Mouse (Mus musculus) hindbrain, embryonic 14.5 days (tissue): ENCODE measurements at regions not wholly inside any gene's neighbourhood (a gene's known extent, or its start where the extent isn't known, plus 50 kb on each side); places are given as distances from the start of the nearest gene placed in this dataset.
A peak's percentile ranks its signal among the peaks of the same experiment; 100 is the strongest.

Experiments used
- ATAC-seq: fragments of 200-750 bp; cut with Nextera tagmentation; 2 replicates; pipeline ENCODE4 v1.8.0; 2017; ENCODE audit warnings: moderate number of reproducible peaks, mild to moderate bottlenecking, moderate TSS enrichment, moderate library complexity; ENCODE audit not compliant: low FRiP score
- DNase-seq: peaks from one replicate; pipeline ENCODE4 v3.0.0-alpha.2; 2015; ENCODE audit warnings: low spot score
- H3K27ac ChIP-seq: fragments of 300-500 bp; sonication (generic); 2 replicates; pipeline ENCODE4 v1.5.1; 2014; ENCODE audit warnings: mild to moderate bottlenecking, moderate library complexity
- H3K27me3 ChIP-seq: fragments of 300-500 bp; sonication (generic); 2 replicates; pipeline ENCODE4 v1.6.1; 2014; ENCODE audit warnings: mild to moderate bottlenecking, low read length, mixed read lengths; ENCODE audit not compliant: control insufficient read depth, insufficient read depth
- H3K36me3 ChIP-seq: fragments of 300-500 bp; sonication (generic); replicated peaks from 2 replicates; pipeline ENCODE4 v1.6.1; 2014; ENCODE audit not compliant: control insufficient read depth, insufficient read depth
- H3K4me1 ChIP-seq: fragments of 300-500 bp; sonication (generic); replicated peaks from 2 replicates; pipeline ENCODE4 v1.6.1; 2014; ENCODE audit warnings: antibody characterized with exemption, low read length, mixed read lengths; ENCODE audit not compliant: control insufficient read depth, insufficient read depth
- H3K4me2 ChIP-seq: fragments of 300-500 bp; sonication (generic); replicated peaks from 2 replicates; pipeline ENCODE4 v1.6.1; 2014; ENCODE audit warnings: mild to moderate bottlenecking, moderate library complexity
- H3K4me3 ChIP-seq: fragments of 300-500 bp; sonication (generic); replicated peaks from 2 replicates; pipeline ENCODE4 v1.5.1; 2014; ENCODE audit warnings: mild to moderate bottlenecking, low read length
- H3K9ac ChIP-seq: fragments of 300-500 bp; sonication (generic); 2 replicates; pipeline ENCODE4 v1.6.1; 2014
- H3K9me3 ChIP-seq: fragments of 300-500 bp; sonication (generic); 2 replicates; pipeline ENCODE4 v1.6.1; 2016; ENCODE audit warnings: low read length; ENCODE audit not compliant: control insufficient read depth
- WGBS: fragments of 180-500 bp; shearing (Covaris S2); extraction: QIAGEN DNeasy Blood & Tissue Kit; methylation state at CpG from one replicate; pipeline ENCODE4 v1.1.7; 2014; 5-methylcytosine and 5-hydroxymethylcytosine counted together

GRCm38 (mm10) chr4:8361931-8362330, 123.1 kb upstream of the Car8 start:
- 54% methylated on average over 2 of the region's 2 CpGs for WGBS
- Histone ChIP-seq H3K9ac (no peak overlapping the region), H3K4me1 (no peaks in the 10 kb centered on the region), H3K27me3 (no peaks in the 10 kb centered on the region), H3K27ac (no peak overlapping the region), H3K4me3 (no peak overlapping the region), H3K36me3 (no peaks in the 10 kb centered on the region), H3K4me2 (no peak overlapping the region), H3K9me3 (no peaks in the 10 kb centered on the region)
- no peak for ATAC-seq
- DNase-seq: no peak

GRCm38 (mm10) chr4:8361305-8361704, 122.5 kb upstream of the Car8 start:
- DNase-seq (no peak), ATAC-seq (no peak)
- no peaks in the 10 kb centered on the region for H3K27me3 ChIP-seq
- H3K4me2 ChIP-seq: no peak overlapping the region
- H3K27ac ChIP-seq: no peak overlapping the region
- H3K9ac ChIP-seq: no peak overlapping the region
- no peaks in the 10 kb centered on the region for H3K4me1 ChIP-seq
- H3K9me3 ChIP-seq: no peaks in the 10 kb centered on the region
- no peaks in the 10 kb centered on the region for H3K36me3 ChIP-seq
- H3K4me3 ChIP-seq: no peak overlapping the region

- no peak for ATAC-seq
- Histone ChIP-seq H3K27me3 (no peaks in the 10 kb centered on the region), H3K27ac (no peak overlapping the region), H3K4me3 (no peak overlapping the region), H3K4me1 (no peaks in the 10 kb centered on the region), H3K9me3 (no peaks in the 10 kb centered on the region), H3K4me2 (no peak overlapping the region), H3K9ac (no peak overlapping the region), H3K36me3 (no peaks in the 10 kb centered on the region)
- WGBS: 91% methylated on average over 1 of the region's 1 CpGs
- no peak for DNase-seq
These were observed 118.6 kb upstream of the Car8 start for GRCm38 (mm10) chr4:8357443-8357842.

DNA sequence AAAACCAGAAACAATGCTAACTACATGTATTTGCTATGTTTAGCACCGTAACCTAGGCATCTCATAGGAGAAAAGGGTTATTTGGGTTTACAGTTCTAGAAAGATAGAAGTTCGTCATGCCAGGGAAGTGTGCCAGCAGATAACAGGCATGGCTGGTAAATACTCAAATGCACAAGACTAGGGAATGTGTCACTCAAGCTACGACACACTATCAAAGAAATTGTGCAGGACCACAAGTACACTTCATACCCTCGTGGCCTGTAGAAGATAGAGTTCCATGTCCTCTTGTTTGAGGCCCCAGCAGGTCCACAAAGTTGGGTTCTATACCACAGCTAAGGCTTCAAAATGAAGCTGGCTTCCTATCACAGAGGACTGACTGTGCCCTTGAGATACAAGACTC, 103.1 kb upstream of the Car8 start:
- Histone ChIP-seq H3K4me2 (no peak overlapping the region), H3K27me3 (no peaks in the 10 kb centered on the region), H3K4me1 (no peaks in the 10 kb centered on the region), H3K9me3 (no peaks in the 10 kb centered on the region), H3K9ac (no peak overlapping the region), H3K27ac (no peak overlapping the region), H3K36me3 (no peaks in the 10 kb centered on the region), H3K4me3 (no peak overlapping the region)
- DNase-seq: no peak
- ATAC-seq: no peak
- 91% methylated on average over 4 of the region's 4 CpGs for WGBS

DNA sequence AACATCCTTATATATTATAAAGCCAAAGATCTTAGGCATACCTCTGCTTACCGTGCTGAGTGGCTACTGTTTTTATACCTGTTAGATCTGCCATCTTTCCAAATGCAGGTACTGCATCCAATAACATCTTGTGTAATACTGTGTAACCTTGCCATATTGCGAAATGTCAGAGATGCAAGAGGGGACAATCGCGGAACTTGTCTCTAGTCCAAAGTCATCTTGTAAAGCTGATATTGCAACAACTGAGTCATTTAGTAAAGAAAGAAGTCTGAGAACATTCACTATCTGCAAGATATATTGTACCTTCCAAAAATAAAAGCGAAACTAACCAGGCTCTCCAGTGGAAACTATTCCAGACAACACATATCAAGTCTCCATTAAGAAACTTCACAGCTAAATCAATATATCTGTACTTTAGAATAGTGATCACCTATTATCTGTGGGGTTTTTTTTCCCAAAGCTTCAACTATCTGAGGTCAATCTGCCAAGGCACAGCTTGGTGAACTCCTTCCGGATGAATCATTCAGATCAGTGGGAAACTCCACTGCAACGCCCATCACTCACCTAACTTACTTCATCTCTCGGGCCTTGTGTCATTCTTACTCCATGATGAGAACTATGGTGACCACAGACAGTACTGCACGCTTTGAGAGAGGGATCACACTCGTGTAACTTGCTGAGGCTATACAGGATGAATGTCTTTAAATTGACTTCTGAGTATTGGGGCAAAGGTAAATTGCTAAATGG, 70.6 kb upstream of the Car8 start:
- ATAC-seq (no peak), DNase-seq (no peak)
- Histone ChIP-seq H3K9me3 (no peaks in the 10 kb centered on the region), H3K27me3 (no peaks in the 10 kb centered on the region), H3K4me3 (no peak overlapping the region), H3K36me3 (no peaks in the 10 kb centered on the region), H3K4me2 (no peak overlapping the region), H3K9ac (no peak overlapping the region), H3K4me1 (no peaks in the 10 kb centered on the region), H3K27ac (no peak overlapping the region)
- 92% methylated on average over 10 of the region's 10 CpGs for WGBS

GRCm38 (mm10) chr4:8292563-8292962, 53.7 kb upstream of the Car8 start:
- H3K4me3 ChIP-seq: no peak overlapping the region
- no peak overlapping the region for H3K4me2 ChIP-seq
- 86% methylated on average over 1 of the region's 1 CpGs for WGBS
- H3K27ac ChIP-seq: no peak overlapping the region
- H3K27me3 ChIP-seq: no peaks in the 10 kb centered on the region
- ATAC-seq: no peak
- no peaks in the 10 kb centered on the region for H3K9me3 ChIP-seq
- H3K36me3 ChIP-seq: no peaks in the 10 kb centered on the region
- DNase-seq: no peak
- no peak overlapping the region for H3K9ac ChIP-seq
- H3K4me1 ChIP-seq: no peaks in the 10 kb centered on the region

- H3K4me3 ChIP-seq: no peak overlapping the region
- DNase-seq: peak; percentile 43
- no peaks in the 10 kb centered on the region for H3K27me3 ChIP-seq
- no peaks in the 10 kb centered on the region for H3K36me3 ChIP-seq
- no peaks in the 10 kb centered on the region for H3K9me3 ChIP-seq
- ATAC-seq: peak; percentile 53; the same call in 1 of the 2 replicates
- no peak overlapping the region for H3K9ac ChIP-seq
- WGBS: 58% methylated on average over 11 of the region's 11 CpGs
- H3K4me1 ChIP-seq: no peaks in the 10 kb centered on the region
- no peak overlapping the region for H3K27ac ChIP-seq
- no peak overlapping the region for H3K4me2 ChIP-seq
These were observed 53.0 kb upstream of the Car8 start for GRCm38 (mm10) chr4:8291528-8292492.

GRCm38 (mm10) chr4:8289901-8290300, 51.1 kb upstream of the Car8 start:
- ATAC-seq (no peak), DNase-seq (no peak)
- H3K9ac ChIP-seq: no peak overlapping the region
- H3K9me3 ChIP-seq: no peaks in the 10 kb centered on the region
- no peak overlapping the region for H3K4me3 ChIP-seq
- H3K27me3 ChIP-seq: no peaks in the 10 kb centered on the region
- no peak overlapping the region for H3K4me2 ChIP-seq
- no peaks in the 10 kb centered on the region for H3K4me1 ChIP-seq
- WGBS: 83% methylated on average over 5 of the region's 5 CpGs
- no peak overlapping the region for H3K27ac ChIP-seq
- no peaks in the 10 kb centered on the region for H3K36me3 ChIP-seq
